In genomic region chr6:131292991-131293788, GRCm38 (mm10) we compare ENCODE assay signal across 8 mouse cellular contexts. TPM values are rescaled to one million over a fixed set of nuclear protein-coding genes. Genes with fewer than 3 reads are reported as not detected.
DNase-seq lines count a peak whose midpoint lies in the region; ATAC-seq and TF ChIP-seq lines count a peak whose summit lies in the region.

Gene Magohb, minus strand, starts transcription at chr6:131293244.

- no peaks in the 10 kb centered on the region for H3K27me3 ChIP-seq in heart, embryonic 10.5 days (ENCODE audit: insufficient read depth, poor library complexity, severe bottlenecking)
- no peaks in the 10 kb centered on the region for H3K27me3 ChIP-seq in kidney, embryonic 14.5 days (ENCODE audit: control insufficient read depth, insufficient read depth, low read length)
- no peaks in the 10 kb centered on the region for H3K27me3 ChIP-seq in limb, embryonic 14.5 days (ENCODE audit: control insufficient read depth, insufficient read depth, low read length)
- no peaks in the 10 kb centered on the region for H3K27me3 ChIP-seq in midbrain, embryonic 16.5 days (ENCODE audit: control insufficient read depth, insufficient read depth, low read depth, low read length)
- H3K27me3 ChIP-seq in spleen, adult 2 months (ENCODE audit: control insufficient read depth, insufficient read depth, low read length) = no peaks in the 10 kb centered on the region

- ATAC-seq in kidney, embryonic 14.5 days (ENCODE audit: low FRiP score, low TSS enrichment) = peak; percentile 94
- peak; percentile 89 for ATAC-seq in limb, embryonic 14.5 days (ENCODE audit: low FRiP score, low read depth)
- peak; percentile 88 for ATAC-seq in midbrain, embryonic 16.5 days

- H3K4me3 ChIP-seq in embryonic fibroblast, embryonic 13.5 days (ENCODE audit: insufficient read depth, low read length) = peak within 1 kb of the TSS; percentile 92
- peak within 1 kb of the TSS; percentile 83 for H3K4me3 ChIP-seq in heart, embryonic 10.5 days
- peak within 1 kb of the TSS; percentile 77 for H3K4me3 ChIP-seq in kidney, embryonic 14.5 days (ENCODE audit: low read length)
- H3K4me3 ChIP-seq in limb, embryonic 14.5 days (replicated peaks; ENCODE audit: low read length) = peak within 1 kb of the TSS; percentile 72
- peak within 1 kb of the TSS; percentile 65 for H3K4me3 ChIP-seq in midbrain, embryonic 16.5 days (ENCODE audit: low read depth, low read length)
- H3K4me3 ChIP-seq in spleen, adult 2 months (ENCODE audit: extremely low read depth, insufficient read depth, insufficient read length) = peak within 1 kb of the TSS; percentile 81

- H3K9me3 ChIP-seq in heart, embryonic 10.5 days = no peaks in the 10 kb centered on the region
- no peaks in the 10 kb centered on the region for H3K9me3 ChIP-seq in kidney, embryonic 14.5 days (ENCODE audit: control insufficient read depth, low read length)
- no peaks in the 10 kb centered on the region for H3K9me3 ChIP-seq in limb, embryonic 14.5 days (ENCODE audit: control insufficient read depth, low read length)
- no peaks in the 10 kb centered on the region for H3K9me3 ChIP-seq in midbrain, embryonic 16.5 days (replicated peaks; ENCODE audit: control insufficient read depth, low read length, poor library complexity, severe bottlenecking)

- peak within 1 kb of the TSS; percentile 70 for H3K9ac ChIP-seq in kidney, embryonic 14.5 days (ENCODE audit: low read depth, low read length)
- peak within 1 kb of the TSS; percentile 88 for H3K9ac ChIP-seq in limb, embryonic 14.5 days (ENCODE audit: low read depth, low read length, severe bottlenecking)
- H3K9ac ChIP-seq in midbrain, embryonic 16.5 days (ENCODE audit: low read depth, low read length) = peak within 1 kb of the TSS; percentile 59

- H3K27ac ChIP-seq in embryonic fibroblast, embryonic 13.5 days (ENCODE audit: insufficient read depth, low read length) = peak within 1 kb of the TSS; percentile 28
- peak within 1 kb of the TSS; percentile 96 for H3K27ac ChIP-seq in heart, embryonic 10.5 days
- H3K27ac ChIP-seq in kidney, embryonic 14.5 days (ENCODE audit: low read depth, low read length) = peak within 1 kb of the TSS; percentile 62; the same call in 1 of the 2 replicates
- peak within 1 kb of the TSS; percentile 77 for H3K27ac ChIP-seq in limb, embryonic 14.5 days (replicated peaks; ENCODE audit: low read depth, low read length)
- peak within 1 kb of the TSS; percentile 73 for H3K27ac ChIP-seq in midbrain, embryonic 16.5 days (ENCODE audit: low read length)
- H3K27ac ChIP-seq in spleen, adult 2 months (ENCODE audit: insufficient read depth, low read length) = peak within 1 kb of the TSS; percentile 4; the same call in 1 of the 2 replicates

- DNase-seq in A20 (ENCODE audit: low read depth, low spot score) = peak; percentile 85
- peak; percentile 88 for DNase-seq in brain, adult 2 months (ENCODE audit: low read depth, low spot score)
- peak; percentile 89 for DNase-seq in heart, embryonic 10.5 days (ENCODE audit: low spot score)
- DNase-seq in limb, embryonic 14.5 days (ENCODE audit: low spot score) = peak; percentile 85
- DNase-seq in spleen, adult 2 months (ENCODE audit: low read depth in 1 of 2, low spot score in 2 of 2) = peak; percentile 73 to 74

- H3K4me2 ChIP-seq in kidney, embryonic 14.5 days (replicated peaks; ENCODE audit: low read depth, low read length) = peak within 1 kb of the TSS; percentile 58
- H3K4me2 ChIP-seq in limb, embryonic 14.5 days (replicated peaks; ENCODE audit: low read depth, low read length, severe bottlenecking) = peak within 1 kb of the TSS; percentile 60
- peak within 1 kb of the TSS; percentile 72 for H3K4me2 ChIP-seq in midbrain, embryonic 16.5 days (ENCODE audit: low read length)

- TF ChIP-seq POLR2A in embryonic fibroblast, embryonic 13.5 days (IDR thresholded peaks at IDR 0.05; ENCODE audit: low read depth, low read length) = peak; percentile 27
- TF ChIP-seq POLR2A in limb, embryonic 14.5 days (IDR thresholded peaks at IDR 0.05; ENCODE audit: borderline replicate concordance, extremely low read depth, insufficient read depth, insufficient read length) = no peak
- no peak; the same call in 1 of the 2 replicates for TF ChIP-seq POLR2A in spleen, adult 2 months (IDR thresholded peaks at IDR 0.05; ENCODE audit: low read depth, low read length)

- peaks cover 1% of the 10 kb centered on the region; the same call in 1 of the 2 replicates for H3K36me3 ChIP-seq in heart, embryonic 10.5 days
- peaks cover 2% of the 10 kb centered on the region; the same call in 1 of the 2 replicates for H3K36me3 ChIP-seq in kidney, embryonic 14.5 days (ENCODE audit: control insufficient read depth, insufficient read depth, low read length)
- peaks cover 2% of the 10 kb centered on the region for H3K36me3 ChIP-seq in limb, embryonic 14.5 days (ENCODE audit: control insufficient read depth, insufficient read depth, low read length)
- H3K36me3 ChIP-seq in midbrain, embryonic 16.5 days (ENCODE audit: control insufficient read depth, insufficient read depth, low read length) = no peaks in the 10 kb centered on the region
- peaks cover under 1% of the 10 kb centered on the region; the same call in 1 of the 2 replicates for H3K36me3 ChIP-seq in spleen, adult 2 months (ENCODE audit: control insufficient read depth, insufficient read depth, low read length)

- TF ChIP-seq CTCF in embryonic fibroblast, embryonic 13.5 days (IDR thresholded peaks at IDR 0.05; ENCODE audit: borderline replicate concordance, insufficient read depth, low read length) = no peak
- TF ChIP-seq CTCF in spleen, adult 2 months (IDR thresholded peaks at IDR 0.05; ENCODE audit: extremely low read depth, insufficient read depth, insufficient read length, insufficient replicate concordance) = no peak

- WGBS in heart, embryonic 10.5 days = 3% methylated on average over 50 of the region's 51 CpGs
- WGBS in kidney, embryonic 14.5 days = 3% methylated on average over 50 of the region's 51 CpGs
- 1% methylated on average over 45 of the region's 51 CpGs for WGBS in limb, embryonic 14.5 days
- WGBS in midbrain, embryonic 16.5 days = 1% methylated on average over 51 of the region's 51 CpGs
- WGBS in spleen, adult 2 months = 5% methylated on average over 51 of the region's 51 CpGs

- peaks cover 3% of the 10 kb centered on the region for H3K4me1 ChIP-seq in embryonic fibroblast, embryonic 13.5 days (ENCODE audit: control insufficient read depth, insufficient read depth, low read length)
- peaks cover 9% of the 10 kb centered on the region for H3K4me1 ChIP-seq in heart, embryonic 10.5 days
- peaks cover 8% of the 10 kb centered on the region; the same call in 1 of the 2 replicates for H3K4me1 ChIP-seq in kidney, embryonic 14.5 days (ENCODE audit: control insufficient read depth, insufficient read depth, low read length)
- H3K4me1 ChIP-seq in limb, embryonic 14.5 days (ENCODE audit: control insufficient read depth, insufficient read depth, low read length) = 0 out of 2 replicates have a peak, but pooled peaks cover 4% of the 10 kb centered on the region
- peaks cover 12% of the 10 kb centered on the region for H3K4me1 ChIP-seq in midbrain, embryonic 16.5 days (ENCODE audit: control insufficient read depth, insufficient read depth, low read length)
- 0 out of 2 replicates have a peak, but pooled peaks cover 2% of the 10 kb centered on the region for H3K4me1 ChIP-seq in spleen, adult 2 months (ENCODE audit: control insufficient read depth, insufficient read depth, insufficient read length)

RNA-seq across cellular contexts. Expression of gene Magohb, which starts in this region (rescaled TPM):
- polyA plus RNA-seq in embryonic fibroblast, embryonic 13.5 days (2011; ENCODE audit: insufficient read length, low read depth, missing spikeins) = 45.3 and 46.1 TPM in 2 replicates
- 45.9 and 52.2 TPM in 2 replicates for polyA plus RNA-seq in heart, embryonic 10.5 days (2016; fragmentation: Nextera tagmentation; extraction: Ambion mirVana)
- polyA plus RNA-seq in kidney, embryonic 14.5 days (2014; fragmentation: Nextera tagmentation; extraction: Ambion mirVana) = 75.4 and 89.7 TPM in 2 replicates
- polyA plus RNA-seq in limb, embryonic 14.5 days (2012; rRNA removed) = 26.2 and 35.8 TPM in 2 replicates
- 54.4 and 61.1 TPM in 2 replicates for polyA plus RNA-seq in limb, embryonic 14.5 days (2014; fragmentation: Nextera tagmentation; extraction: Ambion mirVana)
- 34.7 and 41.1 TPM in 2 replicates for polyA plus RNA-seq in midbrain, embryonic 16.5 days (2015; fragmentation: Nextera tagmentation; extraction: Ambion mirVana)
- polyA plus RNA-seq in spleen, adult 2 months (2012; rRNA removed) = 0.41 and 0.44 TPM in 2 replicates

Comparison
In these comparisons a context has a peak if more than half of its experiments do, and no peak if none do; other contexts are left out.
1. Peak in every context shown above with its lines: DNase-seq, ATAC-seq, H3K4me3 ChIP-seq and H3K27ac ChIP-seq.
2. RNA of gene Magohb (polyA plus RNA-seq): 75.4 to 89.7 TPM in kidney, embryonic 14.5 days, 26.2 to 61.1 TPM in limb, embryonic 14.5 days, 45.9 to 52.2 TPM in heart, embryonic 10.5 days, 45.3 to 46.1 TPM in embryonic fibroblast, embryonic 13.5 days and 34.7 to 41.1 TPM in midbrain, embryonic 16.5 days; 0.41 to 0.44 TPM in spleen, adult 2 months; every median in the first group is over 10 times any median in the second.
3. Peak in DNase-seq, H3K4me3 ChIP-seq and H3K27ac ChIP-seq in spleen, adult 2 months; RNA of the gene not detected or under 1 TPM.
4. H3K27ac ChIP-seq: peak in every context shown above with its lines; median percentile 96 in heart, embryonic 10.5 days; 77 in limb, embryonic 14.5 days; 73 in midbrain, embryonic 16.5 days; 62 in kidney, embryonic 14.5 days; 28 in embryonic fibroblast, embryonic 13.5 days; 4 in spleen, adult 2 months.